Mouse (Mus musculus): Measurements from ENCODE around the gene Fancc. TPM values are rescaled to one million over a fixed set of nuclear protein-coding genes. Genes with fewer than 3 reads are reported as not detected.
A peak's percentile ranks its signal among the peaks of the same experiment; 100 is the strongest.

Fancc gene
- polyA plus RNA-seq, 1 experiment from 2014 or later, result 16.6 TPM

DNA sequence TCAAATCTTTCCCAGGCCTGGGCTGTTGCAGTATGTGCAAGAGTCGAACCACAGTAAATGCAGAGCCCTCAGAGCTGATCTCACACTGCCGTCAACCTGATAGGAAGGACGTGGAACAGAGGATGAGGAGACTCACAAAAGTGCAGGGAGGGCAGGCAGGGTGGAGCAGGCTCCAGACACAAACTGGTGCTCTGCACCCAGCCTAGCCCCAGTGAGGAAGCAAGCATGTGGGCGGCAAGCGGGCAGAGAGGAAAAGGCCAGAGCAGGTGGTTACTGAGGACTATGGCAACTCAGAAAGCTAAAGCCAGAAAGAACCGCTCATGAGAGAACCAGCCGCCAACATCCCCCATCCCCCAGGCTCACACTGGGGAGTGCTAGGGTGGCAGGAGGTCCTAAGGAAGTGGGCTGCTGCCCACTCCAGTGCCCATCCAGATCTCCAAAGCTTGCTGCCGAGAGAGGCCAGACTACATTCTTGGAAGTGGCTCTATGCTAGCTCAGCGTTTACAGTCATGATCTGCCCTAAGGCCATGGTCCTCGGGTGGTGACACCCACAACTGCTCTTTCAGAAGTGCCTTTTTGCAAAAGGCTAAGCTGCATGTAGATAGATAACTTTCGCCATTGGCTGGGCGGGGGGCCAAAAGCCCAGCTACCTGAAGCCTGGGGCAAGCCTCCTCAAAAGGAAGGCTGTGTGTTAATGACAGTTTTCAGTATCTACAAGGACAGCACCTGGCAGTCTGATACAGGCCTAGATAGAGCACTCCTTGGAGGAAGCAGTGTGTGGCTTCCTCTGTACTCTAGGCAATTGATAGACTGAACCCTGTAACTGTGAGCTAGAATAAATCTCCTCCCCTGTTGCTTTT is 183.1 kb downstream of the Fancc start:
- Histone ChIP-seq H3K9ac (ENCODE audit: low read length) (0 out of 2 replicates have a peak overlapping the region, but pooled peaks have one; percentile 4), H3K36me3 (ENCODE audit: control insufficient read depth, insufficient read depth) (peaks cover 5% of the 10 kb centered on the region; the same call in 1 of the 2 replicates), H3K4me1 (ENCODE audit: control insufficient read depth, insufficient read depth, low read length) (peaks cover 30% of the 10 kb centered on the region), H3K27ac (ENCODE audit: low read length) (peak overlapping the region; percentile 46), H3K4me3 (ENCODE audit: low read length) (no peak overlapping the region), H3K4me2 (ENCODE audit: low read depth, low read length) (no peak overlapping the region), H3K9me3 (replicated peaks; ENCODE audit: control insufficient read depth, low read length) (no peaks in the 10 kb centered on the region), H3K27me3 (ENCODE audit: control insufficient read depth, insufficient read depth, low read length) (no peaks in the 10 kb centered on the region)
- ATAC-seq (replicated peaks; ENCODE audit: extremely low read depth, insufficient read depth, low FRiP score), result 0 out of 2 replicates have a peak, but pooled peaks have one; percentile 5
- 71% methylated on average over 12 of the region's 12 CpGs for WGBS

DNA sequence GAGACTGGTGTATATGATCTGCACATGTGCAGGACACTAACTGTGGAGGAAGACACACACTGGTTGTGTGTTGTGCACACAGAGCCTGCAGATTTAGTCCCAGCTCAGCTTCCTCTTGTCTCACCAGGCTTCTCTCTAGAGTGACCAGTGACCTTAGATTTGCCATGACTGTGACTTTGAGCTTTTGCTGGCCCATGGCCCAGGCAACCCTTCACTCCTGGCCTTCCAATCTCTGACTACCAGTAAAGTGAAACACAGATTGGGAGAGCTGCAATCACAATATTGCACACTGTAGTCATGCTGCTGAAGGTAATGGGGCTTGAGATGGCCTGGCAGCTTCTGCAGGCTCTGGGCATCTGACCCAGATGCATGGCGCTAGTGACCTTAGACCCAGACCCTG is 183.8 kb downstream of the Fancc start:
- H3K27ac ChIP-seq (ENCODE audit: low read length), result peak overlapping the region; percentile 46
- H3K4me3 ChIP-seq (ENCODE audit: low read length), result no peak overlapping the region
- no peak overlapping the region for H3K4me2 ChIP-seq (ENCODE audit: low read depth, low read length)
- H3K27me3 ChIP-seq (ENCODE audit: control insufficient read depth, insufficient read depth, low read length), result no peaks in the 10 kb centered on the region
- peak; percentile 18; the same call in 1 of the 2 replicates for ATAC-seq (replicated peaks; ENCODE audit: extremely low read depth, insufficient read depth, low FRiP score)
- H3K4me1 ChIP-seq (ENCODE audit: control insufficient read depth, insufficient read depth, low read length), result peaks cover 34% of the 10 kb centered on the region
- 90% methylated on average over 1 of the region's 1 CpGs for WGBS
- H3K36me3 ChIP-seq (ENCODE audit: control insufficient read depth, insufficient read depth), result peaks cover 5% of the 10 kb centered on the region; the same call in 1 of the 2 replicates
- no peaks in the 10 kb centered on the region for H3K9me3 ChIP-seq (replicated peaks; ENCODE audit: control insufficient read depth, low read length)
- peak overlapping the region; percentile 10 for H3K9ac ChIP-seq (ENCODE audit: low read length)

DNA sequence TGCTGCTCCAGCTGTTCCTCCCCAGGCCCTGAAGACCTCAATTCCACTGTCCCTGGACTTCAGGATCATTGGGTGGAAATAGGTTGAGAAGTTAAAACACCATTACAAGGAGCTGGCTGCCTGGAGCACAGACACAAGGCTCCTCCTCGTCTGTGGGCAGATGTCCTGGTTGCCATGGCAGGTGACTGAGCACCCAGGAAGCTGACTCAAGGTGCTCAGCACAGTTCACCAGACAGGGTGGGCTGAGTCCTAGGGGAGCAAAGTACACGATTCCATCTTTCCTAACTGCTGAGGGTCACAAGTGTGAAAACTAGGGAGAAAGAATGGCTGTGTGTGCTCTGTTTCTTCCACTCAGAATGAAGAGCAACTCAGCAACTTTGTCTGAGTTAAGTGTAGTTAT is 185.9 kb downstream of the Fancc start:
- Histone ChIP-seq H3K4me3 (ENCODE audit: low read length) (no peak overlapping the region), H3K36me3 (ENCODE audit: control insufficient read depth, insufficient read depth) (no peaks in the 10 kb centered on the region), H3K4me1 (ENCODE audit: control insufficient read depth, insufficient read depth, low read length) (peaks cover 34% of the 10 kb centered on the region), H3K27ac (ENCODE audit: low read length) (no peak overlapping the region), H3K4me2 (ENCODE audit: low read depth, low read length) (no peak overlapping the region), H3K27me3 (ENCODE audit: control insufficient read depth, insufficient read depth, low read length) (no peaks in the 10 kb centered on the region), H3K9me3 (replicated peaks; ENCODE audit: control insufficient read depth, low read length) (no peaks in the 10 kb centered on the region), H3K9ac (ENCODE audit: low read length) (no peak overlapping the region)
- ATAC-seq (replicated peaks; ENCODE audit: extremely low read depth, insufficient read depth, low FRiP score), result no peak
- 75% methylated on average over 2 of the region's 2 CpGs for WGBS

DNA sequence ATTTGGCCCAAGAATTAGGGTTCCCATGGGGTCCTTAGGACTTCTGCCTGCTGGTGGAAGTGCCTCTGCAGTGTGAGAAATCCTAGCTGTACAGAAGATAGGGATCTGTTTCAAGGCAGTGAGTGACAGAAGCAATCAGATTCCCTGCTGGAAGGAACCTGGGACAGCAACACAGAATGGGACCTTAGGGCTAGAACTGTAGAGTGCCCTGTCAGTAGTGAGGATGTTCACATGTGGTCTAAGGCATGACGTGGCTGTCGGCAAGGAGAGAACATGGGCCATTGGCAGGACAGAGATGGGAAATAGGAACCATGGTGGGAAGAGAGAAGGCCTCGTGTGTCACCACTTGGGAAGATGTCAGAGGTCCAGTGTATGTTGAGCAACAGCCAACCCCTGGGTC is 187.5 kb downstream of the Fancc start:
- H3K27me3 ChIP-seq (ENCODE audit: control insufficient read depth, insufficient read depth, low read length), result no peaks in the 10 kb centered on the region
- no peak overlapping the region for H3K4me3 ChIP-seq (ENCODE audit: low read length)
- H3K9ac ChIP-seq (ENCODE audit: low read length), result no peak overlapping the region
- H3K36me3 ChIP-seq (ENCODE audit: control insufficient read depth, insufficient read depth), result no peaks in the 10 kb centered on the region
- peaks cover 32% of the 10 kb centered on the region for H3K4me1 ChIP-seq (ENCODE audit: control insufficient read depth, insufficient read depth, low read length)
- WGBS, result 72% methylated on average over 3 of the region's 3 CpGs
- H3K9me3 ChIP-seq (replicated peaks; ENCODE audit: control insufficient read depth, low read length), result no peaks in the 10 kb centered on the region
- no peak for ATAC-seq (replicated peaks; ENCODE audit: extremely low read depth, insufficient read depth, low FRiP score)
- H3K4me2 ChIP-seq (ENCODE audit: low read depth, low read length), result no peak overlapping the region
- H3K27ac ChIP-seq (ENCODE audit: low read length), result no peak overlapping the region

DNA sequence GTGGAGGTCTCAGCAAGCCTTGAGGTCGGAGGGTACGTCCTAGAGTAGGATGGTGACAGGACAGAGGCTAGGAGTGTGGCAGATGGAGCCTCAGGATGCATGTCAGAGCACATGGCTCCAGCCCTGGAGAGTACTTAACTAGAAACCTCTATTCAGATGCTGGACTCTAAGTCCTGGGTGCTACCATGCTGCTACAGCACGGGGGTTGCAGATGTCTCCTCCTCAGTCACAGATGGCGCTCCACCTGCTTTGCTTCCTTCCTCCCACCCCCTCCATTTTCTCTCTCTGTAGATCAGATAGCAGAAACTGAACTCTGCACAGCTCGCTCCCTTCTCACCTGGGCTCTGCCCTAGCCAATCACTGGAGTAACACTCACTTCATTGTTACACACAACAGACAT is 190.3 kb downstream of the Fancc start:
- Histone ChIP-seq H3K4me3 (ENCODE audit: low read length) (no peak overlapping the region), H3K27ac (ENCODE audit: low read length) (no peak overlapping the region), H3K9me3 (replicated peaks; ENCODE audit: control insufficient read depth, low read length) (no peaks in the 10 kb centered on the region), H3K36me3 (ENCODE audit: control insufficient read depth, insufficient read depth) (peaks cover 24% of the 10 kb centered on the region), H3K4me2 (ENCODE audit: low read depth, low read length) (no peak overlapping the region), H3K9ac (ENCODE audit: low read length) (no peak overlapping the region), H3K4me1 (ENCODE audit: control insufficient read depth, insufficient read depth, low read length) (peaks cover 10% of the 10 kb centered on the region; the same call in 1 of the 2 replicates), H3K27me3 (ENCODE audit: control insufficient read depth, insufficient read depth, low read length) (no peaks in the 10 kb centered on the region)
- WGBS, result 91% methylated on average over 5 of the region's 5 CpGs
- ATAC-seq (replicated peaks; ENCODE audit: extremely low read depth, insufficient read depth, low FRiP score), result no peak

DNA sequence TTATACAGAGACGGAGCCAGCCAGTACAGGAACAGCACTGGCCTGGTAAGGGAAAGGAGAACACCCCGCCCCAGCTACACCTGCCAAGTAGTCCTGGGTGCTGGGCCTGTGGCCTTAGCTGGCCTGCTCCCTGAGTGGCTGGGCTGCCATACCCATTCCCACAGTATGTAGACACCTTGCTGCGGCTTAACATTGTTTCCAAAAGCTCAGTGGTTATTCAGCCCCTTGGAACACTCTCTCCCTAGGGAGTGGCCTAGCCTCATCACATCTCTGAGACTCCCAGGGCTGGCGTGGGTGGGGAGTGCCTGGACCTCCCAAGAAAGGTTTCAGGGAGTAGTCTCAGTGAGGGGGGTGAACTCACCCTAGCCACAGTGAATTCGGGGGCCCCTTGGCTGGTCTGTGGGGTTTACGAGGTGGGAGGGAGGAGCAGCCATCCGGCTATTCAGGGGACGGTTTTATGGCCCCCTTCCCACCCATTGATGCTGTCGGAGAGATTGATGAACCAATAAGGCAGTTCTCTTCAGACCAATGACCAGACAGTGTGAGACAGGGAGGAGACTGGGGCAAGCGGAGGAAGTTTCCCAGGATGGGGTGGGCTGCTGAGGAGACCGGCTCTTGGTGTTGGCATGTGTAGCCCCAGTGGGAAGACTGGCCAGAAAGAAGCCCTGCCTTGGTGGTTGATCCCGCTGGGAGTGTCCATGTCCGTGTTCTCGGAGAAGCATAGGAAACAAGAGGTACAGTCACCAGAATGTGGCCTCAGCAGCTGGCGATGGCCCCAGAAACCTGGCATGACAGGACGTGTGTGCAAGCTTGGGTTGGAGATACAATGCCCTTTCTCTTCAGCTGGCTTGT is 191.7 kb downstream of the Fancc start:
- Histone ChIP-seq H3K36me3 (ENCODE audit: control insufficient read depth, insufficient read depth) (peaks cover 36% of the 10 kb centered on the region), H3K27ac (ENCODE audit: low read length) (no peak overlapping the region), H3K4me1 (ENCODE audit: control insufficient read depth, insufficient read depth, low read length) (peaks cover 10% of the 10 kb centered on the region; the same call in 1 of the 2 replicates), H3K4me2 (ENCODE audit: low read depth, low read length) (no peak overlapping the region), H3K27me3 (ENCODE audit: control insufficient read depth, insufficient read depth, low read length) (no peaks in the 10 kb centered on the region), H3K9ac (ENCODE audit: low read length) (no peak overlapping the region), H3K4me3 (ENCODE audit: low read length) (no peak overlapping the region), H3K9me3 (replicated peaks; ENCODE audit: control insufficient read depth, low read length) (no peaks in the 10 kb centered on the region)
- no peak for ATAC-seq (replicated peaks; ENCODE audit: extremely low read depth, insufficient read depth, low FRiP score)
- WGBS, result 75% methylated on average over 16 of the region's 16 CpGs

DNA sequence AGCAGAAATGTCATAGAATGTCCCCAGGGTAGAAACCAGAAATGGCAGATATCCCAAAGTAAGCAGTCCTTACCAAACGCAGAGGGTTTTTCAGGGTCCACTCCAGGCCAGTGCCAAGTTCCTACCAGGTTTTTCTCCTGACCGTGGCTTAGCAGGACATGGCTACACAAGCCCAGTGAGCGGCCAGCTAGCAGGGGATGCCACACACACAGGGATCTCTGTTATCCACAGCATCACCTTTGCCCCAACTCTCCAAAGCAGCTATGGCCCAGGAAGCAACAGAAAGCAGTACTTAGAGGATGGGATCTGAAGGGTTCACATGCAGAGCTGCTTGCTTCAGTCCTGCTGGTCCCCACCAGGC is 192.3 kb downstream of the Fancc start:
- Histone ChIP-seq H3K4me2 (ENCODE audit: low read depth, low read length) (no peak overlapping the region), H3K27me3 (ENCODE audit: control insufficient read depth, insufficient read depth, low read length) (no peaks in the 10 kb centered on the region), H3K36me3 (ENCODE audit: control insufficient read depth, insufficient read depth) (peaks cover 42% of the 10 kb centered on the region), H3K4me3 (ENCODE audit: low read length) (no peak overlapping the region), H3K4me1 (ENCODE audit: control insufficient read depth, insufficient read depth, low read length) (peaks cover 10% of the 10 kb centered on the region; the same call in 1 of the 2 replicates), H3K9me3 (replicated peaks; ENCODE audit: control insufficient read depth, low read length) (no peaks in the 10 kb centered on the region), H3K27ac (ENCODE audit: low read length) (no peak overlapping the region), H3K9ac (ENCODE audit: low read length) (no peak overlapping the region)
- 74% methylated on average over 3 of the region's 3 CpGs for WGBS
- ATAC-seq (replicated peaks; ENCODE audit: extremely low read depth, insufficient read depth, low FRiP score), result no peak

DNA sequence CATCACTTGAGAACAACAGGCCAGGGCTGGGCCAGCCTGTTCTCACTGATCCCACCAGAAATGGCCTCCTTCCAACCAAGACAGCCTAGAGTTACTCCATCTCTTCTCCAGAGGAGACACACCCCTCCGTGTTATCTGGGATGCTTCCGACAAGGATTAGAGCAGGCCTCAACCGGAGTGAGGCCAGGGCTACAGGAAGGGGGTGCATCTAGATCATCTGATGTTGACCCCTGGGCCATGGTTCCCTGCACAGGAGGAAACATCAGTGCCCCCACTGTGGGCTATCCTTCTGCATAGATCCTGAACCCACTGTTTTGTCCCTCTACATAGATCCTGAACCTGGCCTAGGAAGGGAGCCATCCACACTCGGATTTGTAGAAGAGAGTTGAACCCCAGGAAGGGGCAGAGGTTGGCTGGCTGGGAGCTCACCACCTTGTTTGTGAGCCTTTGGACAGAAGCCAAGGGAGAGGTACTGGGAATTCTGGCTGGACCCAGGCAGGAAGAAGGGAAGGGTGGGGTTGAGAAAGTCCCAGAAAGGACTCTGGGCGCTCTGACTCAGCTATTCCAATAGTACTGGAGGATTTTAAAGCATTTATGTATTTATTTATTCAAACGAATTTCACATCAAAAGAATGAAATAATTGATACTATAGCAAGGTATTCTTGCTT is 192.8 kb downstream of the Fancc start:
- WGBS, result 56% methylated on average over 6 of the region's 6 CpGs
- H3K36me3 ChIP-seq (ENCODE audit: control insufficient read depth, insufficient read depth), result peaks cover 46% of the 10 kb centered on the region
- H3K4me1 ChIP-seq (ENCODE audit: control insufficient read depth, insufficient read depth, low read length), result peaks cover 6% of the 10 kb centered on the region; the same call in 1 of the 2 replicates
- no peak for ATAC-seq (replicated peaks; ENCODE audit: extremely low read depth, insufficient read depth, low FRiP score)
- no peak overlapping the region for H3K4me3 ChIP-seq (ENCODE audit: low read length)
- no peak overlapping the region for H3K27ac ChIP-seq (ENCODE audit: low read length)
- no peaks in the 10 kb centered on the region for H3K27me3 ChIP-seq (ENCODE audit: control insufficient read depth, insufficient read depth, low read length)
- H3K4me2 ChIP-seq (ENCODE audit: low read depth, low read length), result no peak overlapping the region
- no peaks in the 10 kb centered on the region for H3K9me3 ChIP-seq (replicated peaks; ENCODE audit: control insufficient read depth, low read length)
- H3K9ac ChIP-seq (ENCODE audit: low read length), result no peak overlapping the region

Data from heart, embryonic 16.5 days (tissue).